Mouse (Mus musculus): ENCODE results near the gene Galnt18.

The Galnt18 gene

DNA sequence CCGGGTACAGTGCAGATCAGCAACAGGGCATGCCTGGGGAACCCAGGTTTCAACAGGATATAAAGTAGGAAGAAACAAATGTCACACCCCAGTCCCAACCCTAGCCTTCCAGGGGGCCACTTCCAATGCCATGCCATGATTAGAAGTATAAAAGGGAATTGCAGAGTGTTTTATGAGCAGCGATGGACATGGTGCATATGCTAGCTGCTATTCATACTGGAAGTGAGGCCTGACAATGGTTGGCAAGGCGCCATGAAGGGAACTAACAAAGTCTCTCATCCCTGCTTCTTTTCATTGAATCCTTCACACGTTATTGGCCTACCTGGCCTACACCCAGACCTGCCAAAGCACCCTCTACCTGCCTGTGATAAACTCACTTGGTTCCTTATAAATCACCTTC lies 295.9 kb downstream of the Galnt18 start:
- no peak for DNase-seq (ENCODE audit: low read depth)

DNA sequence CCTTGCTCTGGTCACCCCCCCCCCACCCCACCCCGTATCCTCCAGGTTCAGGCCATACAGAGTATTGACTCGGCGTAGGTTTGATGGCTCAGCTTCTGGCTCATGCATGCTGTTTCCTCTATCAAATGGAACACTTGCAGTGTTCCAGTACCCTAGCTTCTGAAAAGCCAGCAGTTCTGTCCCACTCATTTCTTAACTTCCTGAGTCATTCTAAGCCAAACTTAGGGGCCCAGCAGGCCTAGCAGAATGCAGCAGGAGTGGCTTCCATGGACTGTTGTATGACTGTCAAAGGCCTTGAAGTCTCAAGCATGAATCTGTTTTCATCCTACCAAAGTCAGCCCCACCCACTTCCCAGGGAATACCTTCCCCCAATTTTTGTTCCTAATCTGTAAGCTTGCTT lies 296.5 kb downstream of the Galnt18 start:
- DNase-seq (ENCODE audit: low read depth): no peak

DNA sequence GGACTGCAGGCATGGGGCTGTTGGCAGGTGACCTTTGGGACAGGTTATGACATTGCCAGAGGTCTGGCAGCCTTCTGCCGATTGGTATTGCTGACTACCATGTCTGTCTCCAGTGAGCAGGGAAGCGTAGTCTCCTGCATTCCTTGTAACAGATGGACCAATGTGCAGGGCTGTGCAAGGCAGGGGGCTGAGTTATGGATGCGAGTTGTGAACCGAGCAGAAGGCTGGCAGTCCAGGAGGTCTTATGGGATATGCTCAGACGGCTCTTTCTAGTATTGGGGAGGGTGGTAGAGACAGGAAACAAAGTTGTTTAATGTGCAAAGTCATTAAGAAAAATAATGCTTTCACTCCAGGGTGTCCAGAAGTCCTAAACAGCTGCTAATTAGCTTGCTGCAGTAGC lies 312.1 kb downstream of the Galnt18 start:
- no peak for DNase-seq (ENCODE audit: low read depth)

DNA sequence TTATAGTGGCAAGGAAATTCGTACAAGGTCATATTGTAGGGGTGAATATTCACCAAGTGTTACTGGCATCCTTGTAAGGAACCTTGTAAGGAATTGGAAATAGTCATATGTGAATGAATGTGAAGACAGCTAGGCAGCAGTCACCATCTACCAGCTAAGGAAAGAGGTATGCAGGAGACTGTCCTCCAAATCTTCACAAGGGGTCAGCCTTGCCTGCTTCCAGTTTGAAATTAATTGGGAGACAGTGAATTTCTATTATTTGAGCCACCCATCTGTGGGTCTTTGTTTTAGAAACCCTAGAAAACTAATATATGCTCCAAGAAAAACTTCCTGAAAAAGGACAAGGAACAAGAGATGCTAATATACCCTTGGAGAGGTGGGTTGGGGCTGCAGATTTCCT lies 313.1 kb downstream of the Galnt18 start:
- no peak for DNase-seq (ENCODE audit: low read depth)

DNA sequence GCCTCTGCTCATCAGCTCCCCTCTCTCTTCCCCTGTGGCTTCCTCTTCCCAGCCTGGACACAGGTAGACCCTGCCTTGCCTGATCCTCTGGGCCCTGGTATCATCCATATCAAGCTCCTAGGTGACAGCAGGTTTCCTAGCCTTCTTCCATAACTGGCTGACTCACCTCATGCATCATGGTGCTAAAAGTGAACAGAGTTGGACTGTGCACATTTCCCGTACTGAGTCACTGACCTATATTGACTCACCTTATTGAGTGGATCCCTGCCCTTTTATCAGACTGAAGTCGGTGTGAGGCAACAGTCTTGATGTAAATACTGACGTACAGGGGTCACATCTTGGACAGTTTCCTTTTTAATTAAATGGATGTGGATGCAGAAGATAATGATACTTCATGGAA lies 313.7 kb downstream of the Galnt18 start:
- no peak for DNase-seq (ENCODE audit: low read depth)

DNA sequence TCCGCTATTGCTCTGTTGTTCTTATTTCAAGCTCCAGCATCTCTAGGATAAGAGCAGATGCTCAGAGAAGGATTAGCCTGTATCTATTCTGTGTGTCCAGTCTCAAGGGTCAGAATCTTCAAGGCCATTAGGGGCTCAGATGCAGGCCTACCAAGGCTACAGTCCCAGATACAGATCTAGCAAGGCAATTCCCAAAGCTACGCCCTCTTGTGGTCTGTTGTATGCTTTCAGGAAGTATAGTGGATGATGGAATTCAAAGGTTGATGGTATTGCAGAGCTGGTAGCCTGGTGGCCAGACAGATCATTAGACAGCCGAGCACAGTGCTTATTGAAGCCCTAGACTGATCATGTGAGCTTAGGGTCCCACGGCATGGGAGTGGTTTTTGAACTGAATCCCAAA lies 320.1 kb downstream of the Galnt18 start:
- DNase-seq (ENCODE audit: low read depth): no peak

DNA sequence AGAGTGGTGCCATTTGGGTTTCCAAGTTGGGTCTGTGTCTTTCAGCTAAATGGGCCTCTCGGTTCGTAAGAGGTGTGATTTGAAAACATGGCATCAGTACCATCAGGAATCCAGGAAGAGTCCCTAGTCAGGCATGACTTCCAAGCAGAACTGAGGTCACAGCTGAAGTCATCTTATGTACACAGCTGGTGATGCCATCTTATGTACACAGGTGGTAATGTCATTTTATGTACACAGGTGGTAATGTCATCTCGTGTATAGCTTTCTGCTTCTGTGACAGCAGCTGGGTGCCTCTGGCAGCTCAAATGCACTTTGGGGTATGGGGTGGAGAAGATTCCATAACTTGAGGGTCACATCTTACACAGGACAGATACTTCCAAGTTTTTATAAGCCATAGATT lies 323.8 kb downstream of the Galnt18 start:
- no peak for DNase-seq (ENCODE audit: low read depth)

DNA sequence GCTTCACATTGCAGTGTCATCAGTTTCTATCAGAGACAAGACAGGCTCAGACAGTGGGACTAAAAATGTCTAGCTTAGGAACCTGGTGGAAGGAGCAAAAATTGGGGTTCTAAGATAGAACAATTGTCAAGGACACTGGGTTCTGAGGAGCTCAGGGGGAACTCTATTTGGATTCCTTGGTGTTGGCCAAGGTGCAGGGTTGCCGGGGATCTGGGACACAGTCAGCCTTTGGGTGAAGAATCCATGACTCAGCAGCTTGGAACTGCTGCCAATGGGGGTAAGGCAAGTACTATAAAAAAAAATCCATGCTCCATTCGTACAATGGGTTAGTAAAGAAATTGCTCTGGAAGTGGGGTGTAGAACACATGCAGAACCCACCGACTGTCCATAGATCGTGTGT lies 324.2 kb downstream of the Galnt18 start:
- no peak for DNase-seq (ENCODE audit: low read depth)

DNA sequence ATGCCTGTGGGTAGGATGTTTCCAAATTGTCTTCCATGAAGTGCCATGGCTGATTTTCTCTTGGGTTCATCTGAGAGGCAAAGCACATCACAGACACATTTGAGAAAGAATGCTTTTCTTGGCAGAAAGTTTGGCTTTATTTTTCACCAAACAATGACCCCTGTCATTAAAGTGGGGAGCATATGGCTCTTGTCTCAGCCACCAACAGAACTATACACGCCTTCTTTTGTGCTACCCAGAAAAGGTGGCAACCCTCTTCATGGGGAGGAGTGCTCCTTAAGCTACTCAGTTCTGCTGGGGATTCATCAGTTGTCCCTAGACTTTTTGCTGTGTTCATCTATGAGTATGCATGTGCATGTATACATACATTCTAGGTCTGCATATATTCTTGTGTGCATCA lies 327.8 kb downstream of the Galnt18 start:
- DNase-seq (ENCODE audit: low read depth): no peak

DNA sequence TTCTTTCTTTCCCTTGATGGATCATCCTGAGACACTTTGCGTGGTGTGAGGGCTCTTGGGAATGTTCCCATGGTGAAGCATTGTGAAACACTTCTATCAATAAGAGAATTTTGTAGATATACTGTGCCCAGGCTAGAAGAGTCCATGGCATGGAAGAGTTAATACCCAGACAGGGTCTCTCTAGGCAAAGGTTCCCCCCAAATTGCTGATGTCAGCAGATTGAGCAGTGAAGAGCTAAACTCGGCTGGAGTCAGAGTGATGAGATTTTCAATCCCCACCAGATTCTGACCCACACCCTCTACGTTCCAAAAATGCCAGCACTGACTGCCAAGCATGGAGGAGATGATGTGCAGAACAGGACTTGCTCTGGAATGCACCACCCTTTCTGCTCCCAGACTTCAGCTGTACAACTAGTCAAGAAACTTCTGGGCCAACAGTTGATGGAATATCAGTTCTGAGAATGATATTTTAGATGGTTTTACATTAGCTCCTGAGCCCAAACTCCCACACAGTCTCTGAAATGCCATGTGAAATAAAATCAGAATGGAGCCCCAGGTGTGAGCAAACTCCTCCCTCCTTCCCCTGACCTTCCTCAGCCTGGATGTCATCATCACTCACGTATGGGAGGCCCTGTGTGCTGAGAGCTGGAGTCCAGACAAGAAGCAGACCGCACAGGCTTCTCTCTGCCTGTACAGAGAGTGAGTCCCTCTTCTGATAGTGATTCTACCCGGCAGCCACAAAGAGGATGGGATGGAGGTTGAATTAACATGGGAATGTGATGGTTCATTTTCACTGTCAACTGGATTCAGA lies 329.3 kb downstream of the Galnt18 start:
- no peak for DNase-seq (ENCODE audit: low read depth)

DNA sequence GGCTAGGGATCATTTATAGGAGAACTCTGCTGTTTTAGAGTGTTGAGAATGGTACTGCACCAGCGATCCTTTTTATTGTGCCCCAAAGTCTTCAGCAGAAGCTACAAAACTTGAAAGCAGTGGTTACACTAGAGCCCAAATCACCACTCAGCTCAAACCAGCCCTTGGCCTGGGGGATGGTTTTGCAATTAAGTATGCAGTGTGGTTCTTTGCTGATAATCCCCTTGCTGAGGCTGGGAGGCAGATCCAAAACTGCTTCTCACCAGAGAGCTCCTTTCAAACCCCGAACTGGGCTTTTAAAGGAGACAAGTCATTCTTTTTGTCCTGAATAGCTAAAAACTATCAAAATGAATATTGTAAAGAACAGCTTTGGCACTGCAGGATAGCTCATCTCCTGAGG lies 346.6 kb downstream of the Galnt18 start:
- no peak for DNase-seq (ENCODE audit: low read depth)

DNA sequence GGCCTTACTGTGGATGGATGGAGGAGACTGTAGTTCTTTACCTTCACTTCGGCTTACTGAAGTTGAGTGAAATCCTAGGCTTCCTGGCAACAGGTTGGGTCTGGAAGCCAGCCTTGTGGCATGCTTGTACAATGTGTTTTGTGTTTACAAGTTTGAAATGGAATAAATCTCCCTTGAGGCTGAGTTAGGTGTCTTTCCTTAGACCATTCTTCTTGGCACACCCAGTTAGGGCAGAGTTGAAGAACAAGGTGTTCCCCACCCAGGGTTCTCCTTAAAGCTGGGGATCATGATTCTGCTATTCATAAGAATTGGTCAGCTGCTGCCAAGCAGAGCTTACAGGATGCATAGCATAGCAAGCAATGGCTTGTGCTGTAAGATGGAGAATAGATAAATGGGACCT lies 352.4 kb downstream of the Galnt18 start:
- no peak for DNase-seq (ENCODE audit: low read depth)
